ENCODE assay signal across 9 mouse cellular contexts in genomic region chr10:96308713-96309445, GRCm38 (mm10).
A peak's percentile ranks its signal among the peaks of the same experiment; 100 is the strongest.
DNase-seq lines count a peak whose midpoint lies in the region; ATAC-seq lines count a peak whose summit lies in the region.
"Had no signal": no experiment of that assay in that cellular context is flagged by ENCODE, and none has a peak within 500 bp of the region (broad histone marks: within the 10 kb centered on the region; RNA-seq: fewer than 3 reads in every experiment).

No protein-coding gene starts in this region.

- peak; percentile 30 for DNase-seq in heart, adult 8-10 months (ENCODE audit: low spot score)
- DNase-seq in heart, embryonic 10.5 days (ENCODE audit: low spot score) = no peak
- DNase-seq in brain, adult 2 months (ENCODE audit: low read depth, low spot score) = peak; percentile 74
- DNase-seq in forebrain, embryonic 10.5 days (ENCODE audit: extremely low spot score, low spot score) = peak; percentile 66
- DNase-seq in right cerebral cortex, postnatal 25 days = no peak
- no peak for DNase-seq in ovary, postnatal 36 days (ENCODE audit: low spot score)

- peaks cover 6% of the 10 kb centered on the region for H3K4me1 ChIP-seq in heart, embryonic 10.5 days
- H3K4me1 ChIP-seq in forebrain, embryonic 10.5 days = peaks cover 21% of the 10 kb centered on the region
- peaks cover 9% of the 10 kb centered on the region; the same call in 1 of the 2 replicates for H3K4me1 ChIP-seq in intestine, embryonic 16.5 days (ENCODE audit: control insufficient read depth, insufficient read depth, low read length)
- peaks cover 19% of the 10 kb centered on the region for H3K4me1 ChIP-seq in neural tube, embryonic 13.5 days (replicated peaks)
- H3K4me1 ChIP-seq: heart, embryonic 13.5 days had no signal

- H3K27ac ChIP-seq in heart, embryonic 10.5 days = no peak overlapping the region; the same call in 1 of the 2 replicates
- peak overlapping the region; percentile 76 for H3K27ac ChIP-seq in forebrain, embryonic 10.5 days
- no peak overlapping the region for H3K27ac ChIP-seq in intestine, embryonic 16.5 days (ENCODE audit: low read length)
- H3K27ac ChIP-seq in neural tube, embryonic 13.5 days (replicated peaks) = no peak overlapping the region; the same call in 1 of the 2 replicates
- H3K27ac ChIP-seq: heart, embryonic 13.5 days had no signal

- ATAC-seq in intestine, embryonic 16.5 days = peak; percentile 81
- peak; percentile 71 for ATAC-seq in neural tube, embryonic 13.5 days (ENCODE audit: low read depth)

- no peaks in the 10 kb centered on the region for H3K27me3 ChIP-seq in heart, embryonic 10.5 days (ENCODE audit: insufficient read depth, poor library complexity, severe bottlenecking)
- H3K27me3 ChIP-seq in forebrain, embryonic 10.5 days (ENCODE audit: poor library complexity, severe bottlenecking) = no peaks in the 10 kb centered on the region
- no peaks in the 10 kb centered on the region for H3K27me3 ChIP-seq in intestine, embryonic 16.5 days (replicated peaks; ENCODE audit: control insufficient read depth, insufficient read depth, low read length)
- no peaks in the 10 kb centered on the region for H3K27me3 ChIP-seq in neural tube, embryonic 13.5 days
- H3K27me3 ChIP-seq: heart, embryonic 13.5 days had no signal

- no peak overlapping the region for H3K4me3 ChIP-seq in heart, embryonic 10.5 days
- H3K4me3 ChIP-seq in forebrain, embryonic 10.5 days = peak overlapping the region; percentile 23; the same call in 1 of the 2 replicates
- no peak overlapping the region for H3K4me3 ChIP-seq in intestine, embryonic 16.5 days (ENCODE audit: low read length)
- no peak overlapping the region for H3K4me3 ChIP-seq in neural tube, embryonic 13.5 days
- H3K4me3 ChIP-seq: heart, embryonic 13.5 days had no signal

- no peaks in the 10 kb centered on the region for H3K36me3 ChIP-seq in heart, embryonic 10.5 days
- no peaks in the 10 kb centered on the region for H3K36me3 ChIP-seq in forebrain, embryonic 10.5 days (replicated peaks)
- H3K36me3 ChIP-seq in intestine, embryonic 16.5 days (ENCODE audit: control insufficient read depth, insufficient read depth, low read length) = no peaks in the 10 kb centered on the region
- no peaks in the 10 kb centered on the region for H3K36me3 ChIP-seq in neural tube, embryonic 13.5 days
- H3K36me3 ChIP-seq: heart, embryonic 13.5 days had no signal

- no peak overlapping the region for H3K9ac ChIP-seq in intestine, embryonic 16.5 days (ENCODE audit: low read depth, low read length)
- H3K9ac ChIP-seq in neural tube, embryonic 13.5 days = no peak overlapping the region
- H3K9ac ChIP-seq: heart, embryonic 13.5 days had no signal

- peaks cover 6% of the 10 kb centered on the region for H3K9me3 ChIP-seq in heart, embryonic 10.5 days
- H3K9me3 ChIP-seq in forebrain, embryonic 10.5 days = peaks cover 12% of the 10 kb centered on the region
- H3K9me3 ChIP-seq in intestine, embryonic 16.5 days (ENCODE audit: control insufficient read depth, low read length) = peaks cover 7% of the 10 kb centered on the region
- peaks cover 11% of the 10 kb centered on the region for H3K9me3 ChIP-seq in neural tube, embryonic 13.5 days

- WGBS in heart, embryonic 10.5 days = 26% methylated on average over 7 of the region's 7 CpGs
- 18% methylated on average over 7 of the region's 7 CpGs for WGBS in forebrain, embryonic 10.5 days
- 24% methylated on average over 7 of the region's 7 CpGs for WGBS in intestine, embryonic 16.5 days
- WGBS in neural tube, embryonic 13.5 days = 8% methylated on average over 7 of the region's 7 CpGs

- no peak overlapping the region for H3K4me2 ChIP-seq in intestine, embryonic 16.5 days (ENCODE audit: low read depth, low read length)
- H3K4me2 ChIP-seq in neural tube, embryonic 13.5 days = no peak overlapping the region
- H3K4me2 ChIP-seq: heart, embryonic 13.5 days had no signal

Comparison
In these comparisons a context has a peak if more than half of its experiments do, and no peak if none do; other contexts are left out.
1. DNase-seq: peak in heart, adult 8-10 months (single experiment), brain, adult 2 months (single experiment) and forebrain, embryonic 10.5 days (single experiment); none in heart, embryonic 10.5 days (single experiment), right cerebral cortex, postnatal 25 days (single experiment) and ovary, postnatal 36 days (single experiment).